Mouse (Mus musculus) heart, adult 2 months (tissue): ENCODE results near the gene Ncapd2. TPM values are rescaled to one million over a fixed set of nuclear protein-coding genes. Genes with fewer than 3 reads are reported as not detected.
A peak's percentile ranks its signal among the peaks of the same experiment; 100 is the strongest.
"Not testable (repeated sequence)": the region's sequence is repeated elsewhere in the genome, so short reads cannot be mapped to it uniquely, and the experiment has no call there.

ENCODE experiments used
- DNase-seq, 2 experiments: peaks; one replicate each; pipeline ENCODE4 v3.0.0; 2021
- H3K27ac ChIP-seq: fragments of 200-600 bp; 2 replicates; pipeline ENCODE4 v1.8.1; 2022
- H3K27me3 ChIP-seq: fragments of 200-500 bp; 2 replicates; pipeline ENCODE4 v1.6.1; 2012; ENCODE audit warnings: mild to moderate bottlenecking, low read length, inconsistent platforms, mixed read lengths; ENCODE audit not compliant: control insufficient read depth, insufficient read depth
- H3K36me3 ChIP-seq: fragments of 200-500 bp; 2 replicates; pipeline ENCODE4 v1.6.1; 2012; ENCODE audit warnings: low read length, inconsistent platforms; ENCODE audit not compliant: control insufficient read depth, insufficient read depth
- H3K4me1 ChIP-seq: fragments of 200-500 bp; 2 replicates; pipeline ENCODE4 v1.6.1; 2011; ENCODE audit warnings: low read length; ENCODE audit not compliant: control insufficient read depth, insufficient read depth
- H3K4me3 ChIP-seq: fragments of 200-600 bp; 2 replicates; pipeline ENCODE4 v1.8.1; 2022
- H3K79me2 ChIP-seq: fragments of 200-500 bp; replicated peaks from 2 replicates; pipeline ENCODE4 v1.6.1; 2012; ENCODE audit warnings: mild to moderate bottlenecking, inconsistent platforms, low read length, moderate library complexity, mixed read lengths; ENCODE audit not compliant: control insufficient read depth, insufficient read depth
- H3K9ac ChIP-seq: fragments of 200-500 bp; 2 replicates; pipeline ENCODE4 v1.6.1; 2012; ENCODE audit warnings: low read depth, mild to moderate bottlenecking, control low read depth, inconsistent platforms, low read length, mixed read lengths
- CTCF ChIP-seq: fragments of 200-600 bp; IDR thresholded peaks from 2 replicates; pipeline ENCODE4 v1.8.1; 2022; ENCODE audit warnings: antibody characterized with exemption, mild to moderate bottlenecking, moderate library complexity
- EP300 ChIP-seq: fragments of 200-500 bp; IDR thresholded peaks from 2 replicates; pipeline ENCODE4 v1.6.1; 2011; ENCODE audit warnings: low read depth, low read length, control low read depth; ENCODE audit not compliant: insufficient read depth
- POLR2A ChIP-seq: fragments of 200-500 bp; IDR thresholded peaks from 2 replicates; pipeline ENCODE4 v1.6.1; 2011; ENCODE audit warnings: mild to moderate bottlenecking, low read depth, low read length, control low read depth; ENCODE audit not compliant: insufficient read depth
- WGBS: fragments of 180-500 bp; shearing (Covaris S2); methylation state at CpG from one replicate; pipeline ENCODE4 v1.1.7; 2018; 5-methylcytosine and 5-hydroxymethylcytosine counted together
- intact Hi-C: fragments of 180-260 bp; cut with DNase I; formaldehyde crosslinking; loops from one replicate; pipeline ENCODE4 v1.15.1; 2025
- polyA plus RNA-seq: library from polyadenylated mRNA; depleted of rRNA; stranded (reverse); fragments of >200 nt; gene quantifications from 2 replicates; pipeline ENCODE4 v1.2.3, GENCODE M21; 2012
- total RNA-seq, 2 experiments: library from RNA; stranded (reverse); gene quantifications; 2 replicates each; pipeline ENCODE4 v1.2.3; 2021

Gene Ncapd2
- total and polyA plus RNA-seq, 3 experiments, result 17.6 to 34.0 (median 17.6) TPM

DNA sequence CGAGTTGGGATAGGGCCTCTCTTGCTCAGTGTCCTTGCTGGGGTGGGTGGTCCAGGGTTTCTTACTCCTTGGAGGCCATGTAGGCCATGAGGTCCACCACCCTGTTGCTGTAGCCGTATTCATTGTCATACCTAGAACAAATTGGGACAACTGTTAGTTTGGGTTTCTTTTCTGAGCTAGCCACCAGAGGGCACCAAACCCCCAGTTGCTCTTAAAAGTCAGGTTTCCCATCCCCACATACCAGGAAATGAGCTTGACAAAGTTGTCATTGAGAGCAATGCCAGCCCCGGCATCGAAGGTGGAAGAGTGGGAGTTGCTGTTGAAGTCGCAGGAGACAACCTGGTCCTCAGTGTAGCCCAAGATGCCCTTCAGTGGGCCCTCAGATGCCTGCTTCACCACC lies 29.5 kb downstream of the Ncapd2 start:
- H3K9ac ChIP-seq, H3K36me3 ChIP-seq, H3K79me2 ChIP-seq, H3K4me3 ChIP-seq, H3K4me1 ChIP-seq, H3K27me3 ChIP-seq: not testable (repeated sequence)
- intact Hi-C loops, result loop anchor here (2.0 to 10.0 kb wide), 2 partner anchors 15 to 53 kb away; partner anchors contain the start of gene Vamp1
- TF ChIP-seq CTCF, result peak; percentile 65
- peak; percentile 70 to 74 for DNase-seq
- H3K27ac ChIP-seq, result peak overlapping the region; percentile 59; the same call in 1 of the 2 replicates
- WGBS, result 0% methylated on average over 4 of the region's 5 CpGs

DNA sequence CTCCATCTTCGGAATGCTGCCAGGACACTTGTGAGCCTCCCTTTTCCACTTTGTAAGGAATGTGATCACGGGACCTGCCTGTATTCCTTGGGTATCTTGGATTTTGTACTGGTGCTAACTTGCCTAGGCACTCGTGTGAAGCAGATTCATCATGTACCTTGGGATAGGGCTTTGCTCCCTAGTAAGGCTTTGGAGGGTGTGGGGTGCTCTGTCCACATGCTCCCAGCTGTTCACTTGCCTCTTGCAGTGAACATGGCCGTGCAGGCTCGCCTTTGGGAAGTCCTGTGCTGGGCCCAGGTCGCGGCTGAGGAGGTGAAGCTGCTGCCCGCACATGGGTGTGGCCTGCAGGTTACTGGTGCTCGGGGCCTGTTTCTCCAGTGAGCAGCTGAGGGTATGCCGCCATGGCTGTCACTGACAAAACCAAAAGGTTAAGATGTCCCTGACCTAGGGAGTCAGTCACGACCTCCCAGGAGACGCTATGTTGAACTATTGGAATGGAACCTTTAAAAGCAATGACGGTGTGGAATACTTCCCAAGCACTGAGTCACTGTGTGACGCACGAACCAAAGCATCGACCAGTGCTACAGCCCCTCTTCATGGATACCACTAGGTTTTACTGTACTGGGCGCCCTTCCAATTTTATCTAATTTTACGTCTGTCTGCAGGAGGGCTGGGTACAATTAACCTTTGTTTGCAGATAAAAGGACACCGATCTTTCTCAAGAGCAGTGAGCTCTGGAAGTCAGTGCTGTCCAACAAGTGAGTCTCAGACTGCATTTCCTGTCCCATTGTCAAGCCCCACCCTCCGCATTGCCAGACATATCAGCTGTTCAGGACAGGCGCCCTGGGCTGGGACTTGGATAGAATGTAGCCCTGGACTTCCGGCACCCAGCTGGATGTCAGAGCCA lies 30.4 kb downstream of the Ncapd2 start:
- Histone ChIP-seq H3K4me3 (no peak overlapping the region), H3K27ac (peak overlapping the region; percentile 59), H3K4me1 (peaks cover 9% of the 10 kb centered on the region), H3K36me3 (peaks cover 6% of the 10 kb centered on the region), H3K9ac (peak overlapping the region; percentile 16; the same call in 1 of the 2 replicates), H3K79me2 (no peaks in the 10 kb centered on the region; the same call in 1 of the 2 replicates), H3K27me3 (no peaks in the 10 kb centered on the region)
- WGBS, result 16% methylated on average over 22 of the region's 22 CpGs
- peak; percentile 78 to 86 for DNase-seq
- TF ChIP-seq POLR2A, result peak; percentile 66
- peak; percentile 84 for TF ChIP-seq EP300
- no peak for TF ChIP-seq CTCF
- intact Hi-C loops, result loop anchor here (2.0 to 10.0 kb wide), 2 partner anchors 14 to 54 kb away; partner anchors contain the start of gene Vamp1

DNA sequence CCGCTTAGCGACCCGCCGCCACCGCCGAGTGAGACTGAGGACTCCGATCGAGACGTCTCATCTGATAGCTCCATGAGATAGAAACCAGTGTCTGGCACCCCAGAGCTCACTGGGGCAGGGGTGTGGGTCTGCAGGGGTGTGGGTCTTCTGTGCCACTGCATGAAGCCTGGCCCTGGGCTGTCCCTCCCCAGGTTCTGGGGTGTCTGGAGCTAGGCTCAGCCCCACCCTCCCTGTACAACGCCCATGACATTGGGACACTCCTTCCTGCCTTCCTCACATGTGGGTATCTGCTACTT lies 31.0 kb downstream of the Ncapd2 start:
- 62% methylated on average over 10 of the region's 10 CpGs for WGBS
- Histone ChIP-seq H3K27ac (peak overlapping the region; percentile 59), H3K9ac (no peak overlapping the region), H3K79me2 (no peaks in the 10 kb centered on the region; the same call in 1 of the 2 replicates), H3K27me3 (no peaks in the 10 kb centered on the region), H3K4me1 (peaks cover 9% of the 10 kb centered on the region), H3K36me3 (peaks cover 6% of the 10 kb centered on the region), H3K4me3 (no peak overlapping the region)
- TF ChIP-seq POLR2A (no peak), EP300 (no peak), CTCF (no peak)
- intact Hi-C loops, result loop anchor here (2.0 to 10.0 kb wide), 2 partner anchors 14 to 54 kb away; partner anchors contain the start of gene Vamp1
- DNase-seq, result no peak

DNA sequence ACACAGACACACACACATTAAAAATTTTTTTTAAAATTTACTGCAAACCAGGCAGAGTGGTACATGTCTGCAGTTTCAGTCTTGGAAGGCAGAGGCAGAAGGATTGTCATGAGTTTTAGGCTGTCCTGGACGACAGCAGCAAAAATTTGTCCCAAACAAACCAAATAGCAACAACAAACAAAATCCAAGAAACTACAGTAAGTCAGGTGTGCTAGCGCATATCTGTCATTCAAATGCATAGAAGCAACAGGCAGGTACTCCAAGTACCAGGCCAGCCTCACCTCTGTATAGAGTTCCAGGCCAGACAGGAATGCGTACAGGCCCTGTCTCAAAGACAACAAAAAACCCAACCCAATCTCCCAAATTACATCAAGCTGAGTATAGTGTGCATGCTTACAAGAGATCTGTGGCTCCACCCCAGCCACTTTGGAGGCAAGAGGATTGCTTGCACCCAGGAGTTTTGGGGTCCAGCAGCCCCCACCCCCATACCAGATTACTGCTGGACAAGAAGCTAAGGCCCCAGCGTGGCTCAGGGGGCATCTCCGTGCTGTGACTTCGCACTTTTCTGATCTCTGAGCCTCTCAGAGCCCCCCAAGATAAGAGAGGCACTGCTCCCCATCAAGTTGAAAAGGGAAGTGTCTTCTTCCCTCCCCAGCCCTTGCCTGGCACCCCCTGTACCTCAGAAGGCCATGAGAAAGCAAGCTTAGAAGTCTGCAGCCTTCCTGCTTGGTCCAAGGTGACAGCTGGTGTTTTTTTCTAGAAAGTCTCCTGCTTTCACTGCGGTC lies 31.5 kb downstream of the Ncapd2 start:
- H3K4me1 ChIP-seq, result peaks cover 9% of the 10 kb centered on the region
- H3K4me3 ChIP-seq, result no peak overlapping the region
- H3K79me2 ChIP-seq, result no peaks in the 10 kb centered on the region; the same call in 1 of the 2 replicates
- DNase-seq, result no peak
- no peaks in the 10 kb centered on the region for H3K27me3 ChIP-seq
- 86% methylated on average over 7 of the region's 7 CpGs for WGBS
- no peak overlapping the region; the same call in 1 of the 2 replicates for H3K27ac ChIP-seq
- no peak for TF ChIP-seq CTCF
- no peak for TF ChIP-seq EP300
- TF ChIP-seq POLR2A, result no peak
- H3K9ac ChIP-seq, result no peak overlapping the region
- intact Hi-C loops, result loop anchor here (2.0 to 10.0 kb wide), 2 partner anchors 13 to 55 kb away; partner anchors contain the start of gene Vamp1
- peaks cover 6% of the 10 kb centered on the region for H3K36me3 ChIP-seq

DNA sequence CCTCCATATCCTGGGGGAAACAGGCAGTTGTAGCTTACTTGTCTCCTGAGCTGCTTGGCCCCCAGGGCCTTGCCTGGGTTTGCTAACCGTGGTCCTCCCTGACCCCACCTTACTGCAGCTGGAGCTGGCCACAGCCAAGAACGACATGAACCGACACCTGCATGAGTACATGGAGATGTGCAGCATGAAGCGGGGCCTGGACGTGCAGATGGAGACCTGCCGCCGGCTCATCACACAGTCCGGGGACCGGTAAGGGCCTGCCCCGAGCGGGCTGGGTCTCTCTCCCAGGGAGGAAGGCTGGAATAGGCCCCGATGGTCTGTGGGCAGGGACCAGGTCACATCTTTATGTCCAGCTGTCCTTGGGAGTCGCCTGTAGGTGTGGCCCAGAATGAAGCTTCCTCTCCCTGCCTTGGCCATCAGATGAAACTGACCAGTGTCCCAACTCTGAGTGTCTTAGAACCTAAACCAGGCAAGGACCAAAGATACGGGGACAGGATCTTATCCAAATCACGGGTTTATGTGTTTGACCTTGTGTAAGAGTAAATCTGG lies 32.5 kb downstream of the Ncapd2 start:
- Histone ChIP-seq H3K4me1 (peaks cover 9% of the 10 kb centered on the region), H3K9ac (no peak overlapping the region), H3K27ac (no peak overlapping the region), H3K79me2 (no peaks in the 10 kb centered on the region), H3K4me3 (no peak overlapping the region), H3K27me3 (no peaks in the 10 kb centered on the region), H3K36me3 (peaks cover 6% of the 10 kb centered on the region)
- intact Hi-C loops, result no loop called here
- no peak for DNase-seq
- TF ChIP-seq EP300 (no peak), CTCF (no peak), POLR2A (no peak)
- 77% methylated on average over 15 of the region's 15 CpGs for WGBS
